Mouse (Mus musculus) myocyte (in vitro differentiated cells): ENCODE data around the gene Rpl36. TPM values are rescaled to one million over a fixed set of nuclear protein-coding genes. Genes with fewer than 3 reads are reported as not detected.
A peak's percentile ranks its signal among the peaks of the same experiment; 100 is the strongest.

ENCODE experiments used
- H3K27me3 ChIP-seq: one replicate; pipeline ENCODE4 v1.6.1; 2011; ENCODE audit not compliant: control insufficient read depth, insufficient read depth, insufficient read length
- H3K36me3 ChIP-seq: one replicate; pipeline ENCODE4 v1.6.1; 2011; ENCODE audit not compliant: control insufficient read depth, insufficient read depth
- H3K4me2 ChIP-seq: one replicate; pipeline ENCODE4 v1.6.1; 2011; ENCODE audit warnings: low read depth, control low read depth
- H3K4me3 ChIP-seq: one replicate; pipeline ENCODE4 v1.5.1; 2011; ENCODE audit warnings: mild to moderate bottlenecking, control low read depth, moderate library complexity
- H3K79me2 ChIP-seq: one replicate; pipeline ENCODE4 v1.6.1; 2011; ENCODE audit not compliant: control insufficient read depth, insufficient read depth
- H3ac ChIP-seq: one replicate; pipeline ENCODE4 v1.6.1; 2011; ENCODE audit not compliant: control insufficient read depth, insufficient read length
- E2F4 ChIP-seq: IDR thresholded peaks from one replicate; pipeline ENCODE4 v1.6.1; 2011; ENCODE audit warnings: mild to moderate bottlenecking, control low read depth, moderate library complexity; ENCODE audit not compliant: insufficient read depth
- MAX ChIP-seq: IDR thresholded peaks from one replicate; pipeline ENCODE4 v1.6.1; 2011; ENCODE audit warnings: low read depth, mild to moderate bottlenecking, control low read depth
- MYOG ChIP-seq, 3 experiments: IDR thresholded peaks; one replicate each; pipeline ENCODE4 v1.6.1; 2011; ENCODE audit warnings: control low read depth in 2 of 3, low read depth in 2 of 3, mild to moderate bottlenecking in 2 of 3; ENCODE audit not compliant: insufficient read length in 2 of 3, control insufficient read depth in 1 of 3, insufficient read depth in 1 of 3
- POLR2A ChIP-seq: IDR thresholded peaks from one replicate; pipeline ENCODE4 v1.6.1; 2011; ENCODE audit warnings: low read depth, mild to moderate bottlenecking, control low read depth, moderate library complexity; ENCODE audit not compliant: insufficient read length
- POLR2AphosphoS2 ChIP-seq: IDR thresholded peaks from one replicate; pipeline ENCODE4 v1.6.1; 2011; ENCODE audit warnings: low read depth, control low read depth; ENCODE audit not compliant: insufficient read length
- REST ChIP-seq: IDR thresholded peaks from one replicate; pipeline ENCODE4 v1.6.1; 2011; ENCODE audit warnings: mild to moderate bottlenecking, control low read depth, moderate library complexity; ENCODE audit not compliant: insufficient read depth, insufficient read length
- SRF ChIP-seq: IDR thresholded peaks from one replicate; pipeline ENCODE4 v1.6.1; 2011; ENCODE audit warnings: low read depth; ENCODE audit not compliant: control insufficient read depth, insufficient read length
- TCF12 ChIP-seq: IDR thresholded peaks from one replicate; pipeline ENCODE4 v1.6.1; 2011; ENCODE audit warnings: mild to moderate bottlenecking, control low read depth; ENCODE audit not compliant: poor library complexity, insufficient read depth, severe bottlenecking
- TCF3 ChIP-seq: IDR thresholded peaks from one replicate; pipeline ENCODE4 v1.6.1; 2011; ENCODE audit warnings: low read depth, control low read depth; ENCODE audit not compliant: insufficient read length
- USF1 ChIP-seq: IDR thresholded peaks from one replicate; pipeline ENCODE4 v1.6.1; 2011; ENCODE audit warnings: low read depth, mild to moderate bottlenecking, control low read depth, moderate library complexity
- polyA plus RNA-seq: library from polyadenylated mRNA; unstranded; fragments of >200 nt; fragmentation: generic; extraction: Trizol; gene quantifications from one replicate; pipeline ENCODE4 v1.2.1, GENCODE M21; 2012; ENCODE audit warnings: missing spikeins

The Rpl36 gene
- polyA plus RNA-seq, 1 experiment, result 3,746 TPM

GRCm38 (mm10) chr17:56603186-56604069 is 9.8 kb upstream of the Rpl36 start:
- Histone ChIP-seq H3K4me2 (no peak overlapping the region), H3K4me3 (no peak overlapping the region), H3ac (no peak overlapping the region), H3K79me2 (peaks cover 11% of the 10 kb centered on the region), H3K36me3 (peaks cover 53% of the 10 kb centered on the region), H3K27me3 (no peaks in the 10 kb centered on the region)
- peak; percentile 15 for TF ChIP-seq POLR2A
- no peak for TF ChIP-seq SRF

DNA sequence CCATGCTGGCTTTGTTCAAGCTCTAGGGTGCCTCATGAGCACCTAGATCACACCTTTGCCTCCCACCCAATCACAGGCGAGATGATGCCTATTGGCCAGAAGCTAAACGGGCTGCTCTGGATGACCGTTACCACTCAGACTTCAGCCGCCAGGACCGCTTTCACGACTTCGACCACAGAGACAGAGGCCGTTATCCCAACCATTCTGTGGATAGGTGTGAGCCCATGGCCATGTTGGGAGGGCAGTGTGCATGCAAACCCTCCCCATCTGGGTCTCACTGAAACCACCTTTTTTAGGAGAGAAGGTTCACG is 9.2 kb upstream of the Rpl36 start:
- no peak overlapping the region for H3K4me2 ChIP-seq
- peaks cover 17% of the 10 kb centered on the region for H3K79me2 ChIP-seq
- no peak overlapping the region for H3K4me3 ChIP-seq
- H3K36me3 ChIP-seq, result peaks cover 53% of the 10 kb centered on the region
- TF ChIP-seq TCF12 (no peak), POLR2AphosphoS2 (peak; percentile 35)
- H3K27me3 ChIP-seq, result no peaks in the 10 kb centered on the region
- no peak overlapping the region for H3ac ChIP-seq

DNA sequence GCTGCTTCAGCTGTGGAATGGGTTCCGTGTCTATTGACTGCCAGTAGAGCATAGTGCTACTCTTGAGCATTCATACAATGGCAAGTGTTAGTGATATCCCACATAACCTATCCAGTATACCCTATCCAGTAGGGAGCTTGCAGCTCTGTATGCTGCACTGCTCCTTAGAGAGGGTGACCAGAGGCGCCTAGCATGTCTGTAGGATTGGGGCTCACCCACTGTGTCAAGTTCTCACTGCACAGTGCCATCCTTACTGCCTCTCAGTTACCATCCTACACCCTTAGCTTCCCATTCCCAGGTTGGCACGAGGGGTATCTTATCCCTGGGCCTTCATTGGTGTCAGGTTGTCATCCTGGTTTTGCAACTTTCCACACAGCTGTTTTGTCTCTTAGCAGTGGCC is 8.8 kb upstream of the Rpl36 start:
- peaks cover 50% of the 10 kb centered on the region for H3K36me3 ChIP-seq
- no peak overlapping the region for H3K4me2 ChIP-seq
- peak; percentile 33 for TF ChIP-seq POLR2A
- peak; percentile 57 for TF ChIP-seq POLR2AphosphoS2
- TF ChIP-seq TCF12, result no peak
- no peaks in the 10 kb centered on the region for H3K27me3 ChIP-seq
- no peak overlapping the region for H3K4me3 ChIP-seq
- peaks cover 20% of the 10 kb centered on the region for H3K79me2 ChIP-seq
- H3ac ChIP-seq, result no peak overlapping the region

DNA sequence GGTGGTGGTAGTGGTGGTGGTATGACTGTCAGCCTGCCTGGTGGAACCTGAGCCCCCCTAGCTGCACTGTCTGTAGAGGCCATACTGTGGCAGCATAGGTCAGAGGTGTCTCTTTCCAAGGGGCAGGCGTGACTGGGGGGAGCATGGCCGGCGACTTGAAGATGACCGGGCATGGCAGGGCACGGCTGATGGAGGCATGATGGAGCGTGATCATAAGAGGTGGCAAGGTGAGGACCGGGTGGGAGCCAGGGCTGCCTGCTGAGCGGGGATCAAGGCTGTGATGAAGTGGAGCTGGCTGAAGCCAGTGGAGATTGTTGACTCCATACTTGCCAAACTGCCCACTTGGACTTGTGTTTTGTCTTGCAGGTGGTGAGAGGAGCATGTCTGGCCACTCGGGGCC is 7.8 kb upstream of the Rpl36 start:
- H3K4me2 ChIP-seq, result no peak overlapping the region
- TF ChIP-seq REST, result no peak
- no peak for TF ChIP-seq TCF12
- TF ChIP-seq E2F4, result no peak
- peak; percentile 81 for TF ChIP-seq POLR2AphosphoS2

DNA sequence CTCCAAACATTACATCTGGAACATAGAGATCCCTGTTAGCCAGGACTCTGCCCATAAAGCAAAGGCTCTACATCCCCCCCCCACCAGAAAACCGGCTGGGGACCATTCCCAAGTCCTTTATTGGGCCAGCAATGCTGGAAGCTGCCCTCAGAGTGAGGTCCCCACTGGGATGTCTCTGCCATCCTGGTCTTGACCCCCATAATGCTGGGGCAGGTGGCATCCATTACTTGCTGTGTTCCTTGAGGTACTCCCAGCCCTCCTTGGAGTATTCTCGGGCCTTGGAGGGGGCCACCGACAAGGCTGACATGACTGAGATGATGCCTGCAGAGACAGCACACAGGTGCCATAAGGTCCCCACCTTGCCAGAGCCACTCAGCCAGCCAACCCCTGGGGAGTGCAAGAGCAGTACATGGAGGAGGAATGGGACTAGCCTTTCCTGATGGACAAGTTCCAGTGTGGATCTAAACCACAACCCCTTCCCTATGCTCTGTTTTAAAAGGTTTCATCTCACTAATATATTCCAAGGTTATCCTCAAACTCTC is 5.6 kb upstream of the Rpl36 start:
- TF ChIP-seq TCF12 (no peak), USF1 (no peak), POLR2AphosphoS2 (peak; percentile 52), POLR2A (no peak), E2F4 (no peak), MAX (no peak), MYOG (IDR thresholded peaks at IDR 0.05; ENCODE audit: control insufficient read depth in 1 of 3, insufficient read depth in 1 of 3, insufficient read length in 2 of 3, low read depth in 2 of 3) (no peak), TCF3 (no peak)
- Histone ChIP-seq H3K4me2 (peak overlapping the region; percentile 93), H3K36me3 (peaks cover 34% of the 10 kb centered on the region), H3K79me2 (peaks cover 20% of the 10 kb centered on the region), H3ac (no peak overlapping the region), H3K4me3 (no peak overlapping the region), H3K27me3 (no peaks in the 10 kb centered on the region)

More for the DNA sequence above, 7.8 kb upstream of the Rpl36 start:
- Histone ChIP-seq H3K4me3 (no peak overlapping the region), H3K27me3 (no peaks in the 10 kb centered on the region), H3K79me2 (peaks cover 20% of the 10 kb centered on the region), H3K36me3 (peaks cover 48% of the 10 kb centered on the region), H3ac (no peak overlapping the region)

DNA sequence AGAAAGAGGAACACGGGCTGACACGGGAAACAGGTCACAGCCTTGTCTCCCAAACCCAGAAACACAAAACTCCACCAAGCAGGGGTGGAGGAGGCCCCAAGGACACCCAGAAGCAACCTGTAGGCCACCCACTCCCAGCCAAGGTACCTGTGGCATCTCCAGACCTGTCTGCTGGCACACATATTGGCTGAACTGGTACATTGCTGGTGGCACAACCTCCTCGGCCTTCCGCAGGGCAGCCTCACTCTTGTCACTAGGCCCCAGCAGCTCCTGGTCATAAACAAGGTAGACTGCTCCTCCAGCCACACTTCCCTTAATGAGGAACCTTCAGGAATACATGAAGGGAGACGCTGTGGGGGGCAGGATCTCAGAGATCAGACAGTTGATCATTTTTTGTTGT is 4.5 kb upstream of the Rpl36 start:
- Histone ChIP-seq H3ac (peak overlapping the region; percentile 5), H3K36me3 (peaks cover 27% of the 10 kb centered on the region), H3K79me2 (peaks cover 23% of the 10 kb centered on the region), H3K27me3 (no peaks in the 10 kb centered on the region), H3K4me3 (peak overlapping the region; percentile 92), H3K4me2 (peak overlapping the region; percentile 93)
- TF ChIP-seq TCF3 (no peak), POLR2AphosphoS2 (peak; percentile 29), POLR2A (peak; percentile 41)
